Mouse (Mus musculus) layer of hippocampus, adult 18-20 months (tissue): ENCODE results near the gene Sipa1l1. TPM values are rescaled to one million over a fixed set of nuclear protein-coding genes. Genes with fewer than 3 reads are reported as not detected.
A peak's percentile ranks its signal among the peaks of the same experiment; 100 is the strongest.

ENCODE experiments used
- DNase-seq, 2 experiments: peaks; one replicate each; pipeline ENCODE4 v3.0.0; 2022; ENCODE audit warnings: low spot score in 2 of 2
- total RNA-seq, 2 experiments: library from RNA; stranded (reverse); gene quantifications; 2 replicates each; pipeline ENCODE4 v1.2.3; 2021

The Sipa1l1 gene
- total RNA-seq, 2 experiments from 2014 or later: 231 to 242 TPM

- no peak for DNase-seq
Observed at GRCm38 (mm10) chr12:82240674-82241073, 71.6 kb downstream of the Sipa1l1 start.

- DNase-seq: no peak
Observed at GRCm38 (mm10) chr12:82245219-82245618, 76.1 kb downstream of the Sipa1l1 start.

GRCm38 (mm10) chr12:82246422-82246821 is 77.3 kb downstream of the Sipa1l1 start:
- no peak for DNase-seq

- no peak for DNase-seq
Observed at GRCm38 (mm10) chr12:82247371-82248258, 78.5 kb downstream of the Sipa1l1 start.

- no peak for DNase-seq
Observed at GRCm38 (mm10) chr12:82248501-82248900, 79.4 kb downstream of the Sipa1l1 start.

GRCm38 (mm10) chr12:82251328-82251727 is 82.2 kb downstream of the Sipa1l1 start:
- DNase-seq: no peak

- DNase-seq: peak; percentile 64 to 69
Observed at GRCm38 (mm10) chr12:82254076-82254475, 85.0 kb downstream of the Sipa1l1 start.

GRCm38 (mm10) chr12:82256012-82256411 is 86.9 kb downstream of the Sipa1l1 start:
- no peak for DNase-seq

DNA sequence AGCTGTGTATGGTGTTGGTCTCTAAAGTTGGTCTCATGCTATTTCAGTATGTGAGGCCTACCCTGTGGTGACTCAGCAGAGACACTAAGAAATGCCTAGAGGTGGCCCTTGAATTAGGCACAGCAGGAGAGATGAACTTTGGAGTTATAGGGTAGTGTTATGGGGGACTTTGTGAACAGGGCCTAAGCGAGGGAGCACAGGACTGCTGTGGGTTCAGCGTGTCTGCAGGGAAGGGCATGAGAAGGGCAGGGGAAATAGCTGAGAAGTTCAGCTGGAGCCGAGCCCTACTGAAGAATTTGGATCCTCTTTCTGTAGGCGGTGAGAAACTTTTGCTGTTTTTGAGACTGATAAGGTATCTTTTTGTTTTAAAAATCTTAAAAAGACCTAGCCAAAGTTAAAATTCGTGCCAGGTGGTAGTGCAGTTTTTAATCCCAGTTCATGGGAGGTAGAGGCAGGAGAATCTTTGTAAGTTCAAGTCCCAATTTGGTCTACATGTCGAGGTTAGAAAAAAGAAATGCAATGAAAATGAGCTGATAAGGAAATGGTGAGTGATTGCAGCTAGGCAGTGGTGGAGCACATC is 87.9 kb downstream of the Sipa1l1 start:
- DNase-seq: no peak

DNA sequence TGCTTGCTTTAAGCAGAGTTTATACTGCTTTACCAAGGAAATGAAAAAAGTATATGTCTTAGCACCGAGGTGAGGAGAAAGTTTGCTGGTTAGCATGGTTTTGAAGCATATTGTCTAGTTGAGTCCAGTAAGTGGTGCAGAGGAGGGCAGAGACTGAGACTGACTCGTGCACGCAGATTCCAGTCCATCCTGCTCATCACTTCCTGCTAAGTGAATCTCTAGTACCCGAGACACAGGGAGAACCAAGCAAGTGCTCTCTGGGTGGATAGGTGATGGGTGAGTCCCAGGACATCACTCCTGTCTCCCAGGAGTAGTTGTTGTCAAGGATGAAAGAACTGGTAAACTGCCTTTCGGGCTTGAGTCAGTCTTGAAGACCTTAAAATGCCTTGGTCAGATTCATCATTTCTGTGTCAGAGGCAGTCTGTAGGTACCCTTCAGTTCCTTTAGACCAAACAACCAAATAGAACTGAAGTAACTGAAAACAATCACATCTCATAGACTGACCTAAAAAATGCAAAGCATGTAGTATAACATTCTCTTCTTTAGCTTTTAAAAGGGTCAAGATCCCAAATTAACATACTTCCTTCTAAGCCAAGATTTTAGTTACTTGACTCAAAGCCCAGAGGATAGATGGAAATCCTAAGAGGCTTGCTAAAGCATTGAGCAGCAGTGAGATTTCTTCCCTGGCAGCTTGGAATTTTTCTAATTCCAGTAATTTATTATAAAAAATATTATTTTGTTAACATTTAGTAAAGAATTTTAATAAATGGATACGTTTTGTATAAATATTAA is 89.1 kb downstream of the Sipa1l1 start:
- DNase-seq: no peak

DNA sequence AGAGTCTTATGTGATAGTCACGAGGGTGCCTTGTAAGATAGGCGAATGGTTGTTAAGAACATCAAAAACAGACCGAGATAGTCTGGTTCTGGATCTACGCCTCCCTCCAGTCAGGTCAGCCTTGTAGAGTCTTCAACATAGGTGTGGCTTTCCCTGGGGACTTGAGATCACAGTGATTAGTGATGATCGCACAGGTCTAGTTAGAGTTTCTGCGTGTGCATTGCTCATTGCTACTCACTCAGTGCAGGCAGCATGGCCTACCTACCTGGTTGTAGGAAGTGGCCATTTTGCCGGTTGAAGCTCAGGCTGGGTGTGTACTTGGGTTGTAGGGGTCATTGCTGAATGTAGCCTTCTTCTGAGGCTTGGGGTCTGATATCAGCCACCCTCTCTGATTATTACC is 94.3 kb downstream of the Sipa1l1 start:
- no peak for DNase-seq

- DNase-seq: no peak
Observed at GRCm38 (mm10) chr12:82264083-82264851, 95.1 kb downstream of the Sipa1l1 start.

DNA sequence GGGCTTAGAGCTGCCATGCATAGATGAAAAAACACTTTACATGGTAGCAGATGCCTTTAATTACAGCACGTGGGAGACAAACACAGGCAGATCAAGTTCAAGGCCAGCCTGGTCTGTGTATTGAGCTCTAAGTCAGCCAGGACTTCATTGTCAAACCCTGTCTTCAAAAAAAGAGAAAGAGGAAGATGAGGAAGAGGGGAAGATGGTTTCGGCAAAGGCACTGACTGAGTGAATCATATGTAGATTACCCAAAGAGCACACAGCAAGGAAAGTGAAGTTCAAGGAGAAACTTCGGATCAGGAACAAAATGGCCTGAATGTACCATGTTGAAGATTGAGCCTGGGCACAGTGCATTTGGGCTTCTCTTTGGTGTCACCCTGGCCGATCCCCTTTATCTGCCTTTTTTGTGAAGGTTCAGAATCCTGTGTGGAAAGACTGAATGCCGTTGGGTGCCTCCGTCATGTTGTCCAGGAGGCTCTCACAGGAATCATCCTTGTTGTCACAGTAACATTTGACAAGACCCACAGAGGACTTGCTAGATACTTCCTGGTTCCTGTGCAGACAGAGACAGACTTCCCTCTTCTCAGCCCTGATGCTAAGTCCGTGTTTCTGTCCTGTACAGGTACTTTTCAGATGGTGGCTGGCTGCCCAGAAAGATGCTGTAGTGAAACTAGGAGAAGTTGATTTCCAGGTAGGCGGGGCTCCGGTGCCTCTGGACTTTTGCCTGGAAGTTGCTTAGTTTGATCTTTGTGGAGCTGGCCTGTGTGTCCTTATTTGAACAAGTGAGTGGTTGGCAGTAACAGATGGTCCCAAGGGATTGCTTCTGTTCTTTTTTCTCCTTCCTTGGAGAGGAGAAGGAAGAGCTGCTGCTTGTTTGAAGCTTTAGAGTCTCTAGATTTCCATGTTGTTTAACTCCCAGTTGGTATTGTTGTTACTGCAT is 96.5 kb downstream of the Sipa1l1 start:
- DNase-seq: peak; percentile 39 to 69

GRCm38 (mm10) chr12:82271447-82271846 is 102.3 kb downstream of the Sipa1l1 start:
- no peak for DNase-seq

DNA sequence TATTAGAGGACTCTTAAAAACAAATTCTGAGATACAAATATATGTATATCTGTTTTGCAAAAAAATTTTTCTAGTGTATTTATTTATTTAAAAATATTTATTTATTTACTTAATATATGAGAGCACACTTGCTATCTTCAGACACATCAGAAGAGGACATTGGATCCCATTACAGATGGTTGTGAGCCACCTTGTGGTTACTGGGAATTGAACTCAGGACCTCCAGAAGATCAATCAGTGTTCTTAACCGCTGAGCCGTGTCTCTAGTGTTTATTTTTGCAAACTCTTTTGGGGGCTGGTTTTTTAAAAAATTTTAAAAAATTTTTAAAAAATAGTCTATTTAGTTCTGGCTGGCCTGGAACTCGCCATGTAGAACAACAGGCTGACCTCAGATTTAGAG is 104.4 kb downstream of the Sipa1l1 start:
- no peak for DNase-seq

GRCm38 (mm10) chr12:82274576-82274975 is 105.5 kb downstream of the Sipa1l1 start:
- DNase-seq: no peak

DNA sequence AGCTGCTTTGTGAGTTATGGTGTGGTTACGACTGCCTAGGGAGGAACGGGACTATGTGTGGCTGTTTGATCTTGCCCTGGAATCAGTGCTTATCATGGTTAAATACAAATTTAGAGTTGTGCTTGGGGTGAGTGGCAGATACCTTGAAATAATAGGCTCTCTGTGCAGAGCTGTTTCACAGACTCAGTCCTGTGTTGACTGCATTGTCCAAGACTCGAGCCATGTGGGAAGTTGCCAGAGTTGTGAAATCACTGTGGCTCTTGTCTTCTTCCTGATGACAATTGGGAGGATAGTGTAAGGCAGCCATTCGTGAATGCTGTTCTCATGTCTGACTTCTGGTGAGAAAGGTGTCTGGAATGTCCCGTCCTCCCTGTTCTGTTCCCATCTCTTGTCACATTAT is 106.6 kb downstream of the Sipa1l1 start:
- DNase-seq: no peak

DNA sequence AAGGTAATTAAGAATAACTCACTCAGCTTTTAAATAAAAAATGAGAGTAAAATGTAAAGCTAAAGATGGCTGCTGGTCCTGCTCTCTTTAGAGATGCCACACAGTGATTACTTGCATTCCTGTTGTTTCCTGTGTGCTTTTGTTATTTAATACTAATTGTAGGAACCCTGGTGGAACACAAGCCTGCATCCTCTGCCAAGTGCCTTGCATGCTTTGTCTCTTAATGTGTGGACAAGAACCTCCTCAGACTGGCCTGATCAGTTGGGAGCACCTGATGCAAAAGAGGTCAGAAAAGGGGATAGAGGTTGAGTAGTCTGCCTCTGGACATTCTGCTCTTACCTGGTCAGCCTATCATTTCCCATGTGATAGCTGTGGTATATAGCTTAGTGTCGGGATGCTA is 107.5 kb downstream of the Sipa1l1 start:
- no peak for DNase-seq

DNA sequence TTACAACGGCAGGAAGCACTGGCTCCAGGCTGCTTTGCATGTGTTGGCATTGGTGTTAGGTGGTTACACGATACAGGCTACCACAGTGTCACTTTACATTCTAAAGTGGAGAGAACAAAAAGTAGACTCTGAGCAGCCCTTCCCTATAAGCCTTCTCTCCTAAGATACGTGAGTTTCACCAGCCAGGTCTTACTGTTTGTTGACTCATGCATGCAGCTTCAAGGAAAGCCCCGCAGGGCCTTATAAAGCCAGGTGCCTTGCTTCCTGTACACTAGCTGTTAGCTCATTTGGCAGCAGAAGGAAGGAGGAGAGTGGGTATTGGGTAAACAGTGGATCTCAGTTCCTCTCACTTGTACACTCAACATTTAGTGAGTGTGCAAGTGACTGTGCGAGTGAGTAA is 115.5 kb downstream of the Sipa1l1 start:
- DNase-seq: no peak

- no peak for DNase-seq
Observed at GRCm38 (mm10) chr12:82285018-82285417, 115.9 kb downstream of the Sipa1l1 start.
